Mouse (Mus musculus) thymus, adult 2 months (tissue): ENCODE results near the gene Os9.

ENCODE experiments used
- CTCF ChIP-seq: fragments of 200-500 bp; IDR thresholded peaks from 2 replicates; pipeline ENCODE4 v1.5.1; 2012; ENCODE audit warnings: mild to moderate bottlenecking, control low read depth, low read length, moderate library complexity, borderline replicate concordance; ENCODE audit not compliant: control insufficient read depth, poor library complexity, insufficient read depth; ENCODE audit errors: extremely low read depth
- POLR2A ChIP-seq: fragments of 200-500 bp; IDR thresholded peaks from 2 replicates; pipeline ENCODE4 v1.6.1; 2012; ENCODE audit warnings: mild to moderate bottlenecking, low read length, control low read depth, moderate library complexity; ENCODE audit not compliant: control insufficient read depth, poor library complexity, insufficient read depth; ENCODE audit errors: extremely low read depth

DNA sequence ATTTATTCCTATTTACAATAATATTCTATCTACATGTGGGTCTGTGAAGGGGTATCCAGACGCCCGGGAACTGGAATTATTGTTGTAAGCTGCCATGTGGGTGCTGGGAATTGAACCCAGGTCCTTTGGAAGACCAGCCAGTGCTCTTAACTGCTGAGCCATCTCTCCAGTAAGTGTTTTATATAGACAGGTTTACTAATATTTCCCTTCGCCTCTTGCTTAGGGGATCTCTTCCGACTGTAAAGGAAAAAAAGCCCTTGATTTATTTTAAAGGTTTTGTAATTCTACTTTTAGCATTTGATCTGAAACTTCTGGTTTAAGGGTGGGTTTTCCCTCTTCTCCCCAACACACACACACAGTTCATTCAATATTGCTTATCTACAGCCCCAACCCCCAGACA, 43.3 kb upstream of the Os9 start:
- TF ChIP-seq POLR2A (no peak), CTCF (no peak)
